Mouse (Mus musculus) myocyte (in vitro differentiated cells): Measurements from ENCODE around the gene Wif1.

ENCODE experiments used
- CEBPB ChIP-seq: IDR thresholded peaks from 2 replicates; pipeline ENCODE4 v1.6.1; 2011; ENCODE audit warnings: mild to moderate bottlenecking, moderate library complexity; ENCODE audit not compliant: poor library complexity, insufficient read depth, severe bottlenecking
- E2F4 ChIP-seq: IDR thresholded peaks from one replicate; pipeline ENCODE4 v1.6.1; 2011; ENCODE audit warnings: mild to moderate bottlenecking, control low read depth, moderate library complexity; ENCODE audit not compliant: insufficient read depth
- POLR2A ChIP-seq: IDR thresholded peaks from one replicate; pipeline ENCODE4 v1.6.1; 2011; ENCODE audit warnings: low read depth, mild to moderate bottlenecking, control low read depth, moderate library complexity; ENCODE audit not compliant: insufficient read length
- POLR2AphosphoS2 ChIP-seq: IDR thresholded peaks from one replicate; pipeline ENCODE4 v1.6.1; 2011; ENCODE audit warnings: low read depth, control low read depth; ENCODE audit not compliant: insufficient read length
- TCF12 ChIP-seq: IDR thresholded peaks from one replicate; pipeline ENCODE4 v1.6.1; 2011; ENCODE audit warnings: mild to moderate bottlenecking, control low read depth; ENCODE audit not compliant: poor library complexity, insufficient read depth, severe bottlenecking
- USF1 ChIP-seq: IDR thresholded peaks from one replicate; pipeline ENCODE4 v1.6.1; 2011; ENCODE audit warnings: low read depth, mild to moderate bottlenecking, control low read depth, moderate library complexity

- TF ChIP-seq E2F4 (no peak), TCF12 (no peak), POLR2AphosphoS2 (no peak), USF1 (no peak), POLR2A (no peak), CEBPB (no peak)
Measured at GRCm38 (mm10) chr10:121034569-121034947, 798 bp downstream of the Wif1 start.
